Mouse (Mus musculus): ENCODE data around the gene Oxa1l.

GRCm38 (mm10) chr14:54328548-54328947 is 32.1 kb upstream of the Oxa1l start:
- no peak for TF ChIP-seq CEBPB (IDR thresholded peaks at IDR 0.05; ENCODE audit: insufficient read depth, poor library complexity, severe bottlenecking)
- TF ChIP-seq TCF12 (IDR thresholded peaks at IDR 0.05; ENCODE audit: insufficient read depth, poor library complexity, severe bottlenecking): no peak
- no peak for TF ChIP-seq MAX (IDR thresholded peaks at IDR 0.05; ENCODE audit: low read depth)
- TF ChIP-seq E2F4 (IDR thresholded peaks at IDR 0.05; ENCODE audit: insufficient read depth): no peak
- TF ChIP-seq POLR2A (IDR thresholded peaks at IDR 0.05; ENCODE audit: insufficient read length, low read depth): no peak
- TF ChIP-seq USF1 (IDR thresholded peaks at IDR 0.05; ENCODE audit: low read depth): no peak
- no peak for TF ChIP-seq MYOD1 (IDR thresholded peaks at IDR 0.05; ENCODE audit: control insufficient read depth in 1 of 3, insufficient read length in 2 of 3, low read depth in 2 of 3)
- TF ChIP-seq REST (IDR thresholded peaks at IDR 0.05; ENCODE audit: insufficient read depth, insufficient read length): no peak
- TF ChIP-seq MYOG (IDR thresholded peaks at IDR 0.05; ENCODE audit: control insufficient read depth in 1 of 3, insufficient read depth in 1 of 3, insufficient read length in 2 of 3, low read depth in 2 of 3): no peak
- TF ChIP-seq TCF3 (IDR thresholded peaks at IDR 0.05; ENCODE audit: insufficient read length, low read depth): no peak
- TF ChIP-seq POLR2AphosphoS2 (IDR thresholded peaks at IDR 0.05; ENCODE audit: insufficient read length, low read depth): no peak
